Mouse (Mus musculus) lung, adult 18-20 months (tissue): Measurements from ENCODE around the gene Rin2.
"Not testable (repeated sequence)": the region's sequence is repeated elsewhere in the genome, so short reads cannot be mapped to it uniquely, and the experiment has no call there.

Experiments
- DNase-seq, 2 experiments: peaks; one replicate each; pipeline ENCODE4 v3.0.0; 2022; ENCODE audit warnings: mixed read lengths in 2 of 2

Rin2 gene

DNA sequence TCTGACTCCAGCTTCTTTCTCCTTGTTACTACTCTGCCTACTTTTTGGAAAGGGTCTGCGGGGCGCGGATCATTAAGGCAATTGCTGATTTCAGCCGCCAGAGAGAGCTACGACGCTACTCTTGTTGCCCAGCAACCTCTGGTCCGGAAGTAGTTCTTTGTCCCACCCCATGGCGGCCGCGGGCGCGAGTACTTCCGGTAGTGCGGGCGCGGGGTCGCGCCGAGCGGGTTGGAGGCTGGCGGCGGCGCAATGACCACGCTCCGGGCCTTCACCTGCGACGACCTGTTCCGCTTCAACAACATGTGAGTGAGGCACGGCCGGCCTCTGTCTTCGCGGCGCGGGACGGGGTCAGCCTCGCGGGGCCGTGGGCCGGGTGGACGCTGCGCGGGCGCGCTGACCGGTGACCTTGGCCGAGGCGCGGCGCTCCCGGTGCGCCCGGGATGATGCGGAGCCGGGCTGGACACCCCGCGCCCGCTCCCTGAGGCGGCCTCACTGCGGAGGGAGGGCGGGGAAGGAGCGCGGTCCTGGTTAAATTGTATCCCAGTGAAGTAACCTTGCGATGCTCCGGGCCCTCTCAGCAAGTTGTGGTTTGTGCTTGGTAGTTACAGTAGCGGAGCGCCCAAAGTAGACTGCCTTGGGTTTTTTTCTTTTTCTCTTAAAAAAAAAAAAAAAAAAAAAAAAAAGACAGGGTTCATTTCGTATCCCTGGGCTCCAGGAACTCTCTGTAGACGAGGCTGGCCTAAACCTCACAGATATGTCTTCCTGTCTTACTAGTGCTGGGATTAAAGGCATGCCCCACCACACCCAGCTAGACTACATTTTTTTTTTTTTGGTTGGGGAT, 228.3 kb downstream of the Rin2 start:
- DNase-seq, result peak; percentile 87 to 89

DNA sequence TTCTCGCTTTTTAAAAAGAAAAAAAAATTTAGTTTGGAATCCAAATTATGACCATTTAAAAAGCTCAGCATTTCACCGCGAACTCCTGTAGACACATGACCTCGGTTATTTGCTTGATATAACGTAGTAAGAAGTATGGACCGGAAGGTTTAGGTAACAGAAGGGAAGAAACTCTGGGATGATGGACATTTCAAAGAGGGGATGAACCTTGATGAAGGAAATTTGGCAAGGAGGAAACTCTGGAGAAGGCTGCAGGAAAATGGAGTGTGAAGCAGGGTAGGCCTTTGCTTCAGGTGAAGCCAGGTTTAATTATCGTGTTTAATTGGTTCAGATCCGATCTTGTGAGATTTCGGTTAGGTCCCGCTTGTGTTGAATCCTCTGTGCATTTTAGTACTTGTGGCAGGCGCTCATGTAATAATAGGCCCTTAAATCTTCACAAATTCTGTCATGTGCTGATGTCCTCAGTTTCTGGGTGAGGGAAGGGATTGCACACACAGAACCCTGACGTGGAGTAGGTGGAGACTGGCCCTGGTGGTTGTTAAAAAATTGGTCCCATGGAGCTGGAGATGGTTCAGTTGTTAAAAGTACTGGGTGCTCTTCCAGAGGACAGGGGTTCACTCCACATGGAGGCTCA, 229.1 kb downstream of the Rin2 start:
- DNase-seq, result no peak

- no peak for DNase-seq
Observed at GRCm38 (mm10) chr2:145905156-145905555, 230.1 kb downstream of the Rin2 start.

DNA sequence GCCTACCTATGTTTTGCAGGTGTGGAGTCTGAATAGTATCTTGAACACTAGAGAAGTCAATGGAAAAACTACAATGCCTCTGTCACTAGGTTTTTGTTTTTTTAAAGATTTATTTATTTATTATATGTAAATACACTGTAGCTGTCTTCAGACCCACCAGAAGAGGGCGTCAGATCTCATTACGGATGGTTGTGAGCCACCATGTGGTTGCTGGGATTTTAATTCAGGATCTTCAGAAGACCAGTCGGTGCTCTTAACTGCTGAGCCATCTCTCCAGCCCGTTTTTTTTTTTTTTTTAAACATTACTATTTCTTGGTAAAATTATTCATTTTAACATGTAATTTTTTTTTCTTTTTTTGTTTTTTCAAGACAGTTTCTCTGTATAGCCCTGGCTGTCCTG, 230.9 kb downstream of the Rin2 start:
- not testable (repeated sequence) for DNase-seq

GRCm38 (mm10) chr2:145920941-145921650, 246.1 kb downstream of the Rin2 start:
- DNase-seq, result no peak

GRCm38 (mm10) chr2:145934339-145935231, 259.6 kb downstream of the Rin2 start, which contains the start of the genes Cfap61 and Crnkl1:
TSS of gene Cfap61 (plus strand) at chr2:145934784.
TSS of gene Crnkl1 (minus strand) at chr2:145935014.
- DNase-seq, result peak; percentile 94 to 95

DNA sequence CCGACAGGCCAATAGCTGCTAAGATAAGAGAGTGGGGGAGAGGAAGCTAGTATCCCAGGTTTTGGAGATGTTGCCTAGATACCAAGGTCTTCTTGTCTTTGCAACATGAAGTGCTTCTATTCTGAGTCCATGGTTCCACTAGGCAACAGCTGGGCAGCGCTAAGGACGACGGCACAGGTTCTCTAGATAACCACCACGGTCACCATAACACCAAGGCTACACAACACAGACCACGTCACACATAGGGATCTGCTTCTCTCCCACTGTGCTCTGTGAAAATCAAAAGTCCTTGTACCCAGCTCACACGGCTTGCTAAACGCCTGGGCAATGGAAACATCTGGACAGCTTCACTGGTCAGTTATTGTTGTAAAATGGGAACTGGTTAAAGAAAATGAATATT, 262.0 kb downstream of the Rin2 start:
- DNase-seq, result peak in 1 of 2 experiments; percentile 11
